In genomic region chr7:112769866-112770265, GRCm38 (mm10) we compare ENCODE assay signal across 22 mouse cellular contexts.
"Had no signal": no experiment of that assay in that cellular context is flagged by ENCODE, and none has a peak within 500 bp of the region (broad histone marks: within the 10 kb centered on the region; RNA-seq: fewer than 3 reads in every experiment).

No protein-coding gene starts in this region.

- H3K4me3 ChIP-seq: layer of hippocampus, adult 2 months; limb, embryonic 13.5 days; liver, embryonic 12.5 days; liver, embryonic 15.5 days; lung, embryonic 15.5 days; megakaryocyte, embryonic 14.5 days; midbrain, embryonic 10.5 days; midbrain, embryonic 13.5 days had no signal

- H3K27ac ChIP-seq: kidney, postnatal 0 days; layer of hippocampus, adult 2 months; liver, embryonic 12.5 days; liver, embryonic 15.5 days; lung, embryonic 15.5 days; midbrain, embryonic 10.5 days; midbrain, embryonic 13.5 days; stomach, postnatal 0 days had no signal

- H3K4me1 ChIP-seq: liver, embryonic 12.5 days; liver, embryonic 15.5 days; megakaryocyte, embryonic 14.5 days had no signal

- ATAC-seq: liver, embryonic 12.5 days; midbrain, embryonic 13.5 days; midbrain, embryonic 16.5 days had no signal

- H3K36me3 ChIP-seq: limb, embryonic 13.5 days; liver, embryonic 12.5 days; liver, embryonic 15.5 days; lung, embryonic 15.5 days; midbrain, embryonic 10.5 days; midbrain, embryonic 13.5 days had no signal

- H3K27me3 ChIP-seq: limb, embryonic 13.5 days; liver, embryonic 12.5 days; liver, embryonic 15.5 days; lung, embryonic 15.5 days; midbrain, embryonic 13.5 days had no signal

- H3K9me3 ChIP-seq: limb, embryonic 13.5 days; liver, embryonic 12.5 days; liver, embryonic 15.5 days; lung, embryonic 15.5 days; megakaryocyte, embryonic 14.5 days; midbrain, embryonic 10.5 days; midbrain, embryonic 13.5 days had no signal

- H3K4me2 ChIP-seq: limb, embryonic 13.5 days; liver, embryonic 12.5 days; liver, embryonic 15.5 days; lung, embryonic 15.5 days; midbrain, embryonic 13.5 days had no signal

- DNase-seq: kidney, postnatal 25 days; layer of hippocampus, adult 9-11 months; liver; lung, adult 18-20 months; lung, postnatal 10 days; lung, postnatal 36 days; right cerebral cortex, postnatal 14 days; right cerebral cortex, postnatal 4 days; thymus, adult 2 months; thymus, postnatal 14 days; thymus, postnatal 4 days had no signal

- H3K9ac ChIP-seq: limb, embryonic 13.5 days; liver, embryonic 12.5 days; liver, embryonic 15.5 days; lung, embryonic 15.5 days; midbrain, embryonic 13.5 days had no signal
